Mouse (Mus musculus): Measurements from ENCODE around the gene Oscar.

Gene Oscar

GRCm38 (mm10) chr7:3616057-3616388 lies at the start of gene Oscar:
Oscar (minus strand) TSS chr7:3616157.
- DNase-seq (ENCODE audit: inconsistent ontology term), result no peak

DNA sequence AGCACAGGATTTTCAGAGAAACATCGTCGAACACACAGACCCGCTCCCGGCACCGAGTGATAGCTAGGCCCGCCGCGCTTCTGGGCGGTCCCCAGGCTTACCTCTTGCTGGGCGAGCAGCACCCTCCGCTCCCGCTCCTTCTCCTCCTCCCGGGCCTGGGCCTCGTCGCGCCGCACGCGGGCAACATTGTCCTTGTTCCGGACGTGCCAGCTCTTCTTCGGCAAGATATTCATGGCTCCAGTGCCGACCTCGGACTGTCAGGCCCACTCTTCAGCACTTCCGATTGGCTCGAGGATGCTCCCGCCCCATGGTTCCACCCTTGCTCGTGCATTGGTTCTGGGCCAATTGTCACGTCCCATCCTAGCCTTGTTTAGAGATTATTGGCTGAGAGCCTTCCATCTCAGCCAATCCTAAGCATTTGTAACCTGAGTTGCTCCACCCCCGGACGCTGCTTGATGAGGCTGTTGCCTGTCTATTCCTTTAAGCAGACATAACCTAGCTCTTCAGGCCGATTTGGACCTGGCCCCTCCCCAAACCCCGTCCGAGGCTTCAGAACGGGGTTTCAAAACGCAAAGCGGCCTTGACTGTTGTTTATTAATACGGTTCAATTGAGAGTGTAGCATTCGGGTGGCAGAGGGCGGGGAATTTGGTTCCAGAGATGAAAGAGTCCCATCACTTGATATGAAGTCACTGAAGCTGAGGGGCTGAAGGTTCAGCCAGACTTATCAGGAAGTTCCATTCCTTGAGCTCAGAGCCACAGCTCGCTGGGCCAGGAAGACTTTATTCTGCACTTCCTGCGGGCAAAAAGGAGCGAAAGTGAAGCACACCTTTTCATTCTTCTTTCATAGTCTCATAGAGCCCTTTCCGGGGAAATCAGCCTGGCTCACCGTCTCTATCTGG lies 49.5 kb upstream of the Oscar start, which contains the start of gene Leng1:
Gene Leng1 (minus strand): TSS at position 626 of the 900 bp plus-strand sequence.
- peak; percentile 98 for DNase-seq (ENCODE audit: inconsistent ontology term)

DNA sequence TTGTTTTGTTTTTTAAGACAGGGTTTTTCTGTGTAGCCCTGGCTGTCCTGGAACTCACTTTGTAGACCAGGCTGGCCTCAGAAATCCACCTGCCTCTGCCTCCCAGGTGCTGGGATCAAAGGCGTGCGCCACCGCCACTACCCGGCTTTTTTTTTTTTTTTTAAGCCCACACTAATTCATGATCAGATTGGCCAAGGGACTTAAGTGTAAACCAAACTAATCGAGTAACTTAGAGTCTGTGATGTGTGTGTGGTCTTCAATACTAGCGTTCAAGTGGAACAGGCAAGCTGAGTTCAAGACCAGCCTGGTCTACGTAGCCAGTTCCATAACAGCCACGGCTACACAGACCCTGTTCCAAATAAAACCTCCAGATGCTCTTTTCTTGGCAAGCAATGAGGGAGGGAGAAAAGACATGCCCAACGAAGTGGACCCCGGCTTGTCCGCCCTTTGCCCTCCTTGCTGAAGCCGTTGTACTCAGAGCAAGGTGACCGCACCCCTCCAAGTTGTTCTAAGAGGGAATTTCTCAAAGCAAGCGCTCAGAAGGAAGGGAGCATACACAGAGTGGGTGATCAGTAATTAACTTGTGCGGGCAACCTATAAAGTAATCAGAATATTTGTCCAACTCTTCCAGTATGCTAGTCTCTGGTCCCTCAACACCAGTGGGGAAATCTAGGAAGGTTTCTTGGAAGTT lies 48.7 kb upstream of the Oscar start:
- no peak for DNase-seq (ENCODE audit: inconsistent ontology term)

- no peak for DNase-seq (ENCODE audit: inconsistent ontology term)
Measured at GRCm38 (mm10) chr7:3658578-3658977, 42.6 kb upstream of the Oscar start.

- DNase-seq (ENCODE audit: inconsistent ontology term), result no peak
Measured at GRCm38 (mm10) chr7:3656966-3657365, 41.0 kb upstream of the Oscar start.

DNA sequence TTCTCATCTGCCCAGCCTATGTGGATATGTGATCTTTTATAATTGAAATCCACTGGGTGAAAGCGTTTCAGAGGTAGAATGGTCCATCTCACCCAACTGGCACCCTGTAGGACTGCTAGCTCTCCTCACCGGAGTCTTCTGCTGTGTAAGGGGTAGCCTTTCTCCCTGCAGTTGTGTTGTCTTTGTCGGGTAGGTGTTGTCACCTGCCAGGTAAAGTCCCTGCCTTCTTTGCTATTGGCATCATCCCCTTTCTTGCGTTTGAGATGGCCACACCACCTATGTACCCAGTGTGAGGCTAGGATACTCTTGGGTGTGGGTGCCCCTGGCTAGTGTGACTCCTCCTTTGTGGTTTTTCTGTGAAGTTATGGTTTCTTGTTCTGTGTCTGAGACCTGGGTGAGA lies 30.7 kb upstream of the Oscar start:
- no peak for DNase-seq (ENCODE audit: inconsistent ontology term)

- DNase-seq (ENCODE audit: inconsistent ontology term), result peak; percentile 31
Measured at GRCm38 (mm10) chr7:3646188-3646587, 30.2 kb upstream of the Oscar start.

GRCm38 (mm10) chr7:3645488-3646025 lies 29.6 kb upstream of the Oscar start:
- no peak for DNase-seq (ENCODE audit: inconsistent ontology term)

DNA sequence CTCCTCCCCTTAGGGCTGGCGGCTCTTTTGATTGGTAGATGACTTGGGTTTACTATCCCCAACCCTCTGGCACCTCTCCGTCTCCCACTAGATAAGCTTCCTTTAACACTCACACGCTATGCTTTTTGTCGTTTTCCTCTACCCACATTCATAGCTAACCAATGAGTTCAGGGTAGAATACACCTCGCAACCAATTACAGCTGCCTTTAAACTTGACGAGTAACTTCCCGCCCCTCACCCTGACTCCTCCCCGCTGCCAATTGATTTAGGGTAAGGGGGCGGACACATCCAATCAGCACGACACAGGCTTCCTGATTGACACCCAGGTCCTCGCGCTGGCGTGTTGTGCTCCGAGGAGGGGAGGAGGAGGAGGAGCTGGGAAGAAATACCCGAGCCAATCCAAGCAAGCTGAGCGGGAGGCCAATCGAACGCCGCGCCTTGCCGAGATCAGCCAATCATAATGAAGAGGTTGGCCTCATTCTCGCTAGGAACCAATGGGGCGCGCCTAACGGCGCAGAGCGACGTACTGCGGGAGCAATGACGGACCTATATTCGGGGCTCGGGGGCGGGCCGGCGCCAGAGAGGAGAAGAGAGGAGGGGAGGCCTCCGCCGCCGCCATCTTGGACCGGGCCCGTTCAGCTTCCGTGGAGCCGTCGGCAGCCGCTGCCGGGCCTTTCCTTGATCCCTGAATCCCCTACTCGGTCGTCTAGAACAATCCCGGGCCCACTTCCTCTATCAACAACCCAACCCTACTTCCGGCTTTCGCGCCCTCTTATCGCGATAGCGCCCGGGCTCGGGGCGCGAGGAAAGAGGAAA lies 28.9 kb upstream of the Oscar start, which contains the start of gene Cnot3:
Gene Cnot3 (plus strand): TSS at position 597 of the 816 bp plus-strand sequence.
- DNase-seq (ENCODE audit: inconsistent ontology term), result peak; percentile 100

- DNase-seq (ENCODE audit: inconsistent ontology term), result no peak
Measured at GRCm38 (mm10) chr7:3644348-3644671, 28.4 kb upstream of the Oscar start.

DNA sequence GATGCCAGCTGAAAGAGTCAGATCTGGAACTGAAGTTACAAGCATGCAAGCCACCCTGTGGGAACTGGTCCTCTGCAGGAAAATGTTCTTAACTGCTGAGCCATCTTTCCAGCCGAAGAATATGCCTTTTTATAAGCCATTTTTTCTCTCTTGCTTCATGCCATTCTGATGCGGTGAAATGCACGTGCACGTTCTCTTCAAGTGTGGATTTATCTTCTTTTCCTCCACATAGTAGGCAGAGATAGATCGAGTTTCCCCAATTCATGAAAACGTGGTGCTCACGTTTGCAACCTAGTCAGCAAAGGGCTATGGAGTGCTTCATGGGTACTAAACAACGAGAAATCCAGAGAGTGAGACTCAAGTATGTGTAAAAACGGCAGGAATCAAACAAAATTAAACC lies 27.9 kb upstream of the Oscar start:
- peak; percentile 17 for DNase-seq (ENCODE audit: inconsistent ontology term)

GRCm38 (mm10) chr7:3643412-3643811 lies 27.5 kb upstream of the Oscar start:
- no peak for DNase-seq (ENCODE audit: inconsistent ontology term)

- DNase-seq (ENCODE audit: inconsistent ontology term), result no peak
Measured at GRCm38 (mm10) chr7:3630478-3630815, 14.5 kb upstream of the Oscar start.

GRCm38 (mm10) chr7:3629543-3630477 lies 13.9 kb upstream of the Oscar start, which contains the start of the genes Tfpt and Prpf31:
Tfpt (minus strand) TSS chr7:3629929.
Prpf31 (plus strand) TSS chr7:3629985.
- peak; percentile 92 for DNase-seq (ENCODE audit: inconsistent ontology term)

- no peak for DNase-seq (ENCODE audit: inconsistent ontology term)
Measured at GRCm38 (mm10) chr7:3629030-3629429, 13.1 kb upstream of the Oscar start.

DNA sequence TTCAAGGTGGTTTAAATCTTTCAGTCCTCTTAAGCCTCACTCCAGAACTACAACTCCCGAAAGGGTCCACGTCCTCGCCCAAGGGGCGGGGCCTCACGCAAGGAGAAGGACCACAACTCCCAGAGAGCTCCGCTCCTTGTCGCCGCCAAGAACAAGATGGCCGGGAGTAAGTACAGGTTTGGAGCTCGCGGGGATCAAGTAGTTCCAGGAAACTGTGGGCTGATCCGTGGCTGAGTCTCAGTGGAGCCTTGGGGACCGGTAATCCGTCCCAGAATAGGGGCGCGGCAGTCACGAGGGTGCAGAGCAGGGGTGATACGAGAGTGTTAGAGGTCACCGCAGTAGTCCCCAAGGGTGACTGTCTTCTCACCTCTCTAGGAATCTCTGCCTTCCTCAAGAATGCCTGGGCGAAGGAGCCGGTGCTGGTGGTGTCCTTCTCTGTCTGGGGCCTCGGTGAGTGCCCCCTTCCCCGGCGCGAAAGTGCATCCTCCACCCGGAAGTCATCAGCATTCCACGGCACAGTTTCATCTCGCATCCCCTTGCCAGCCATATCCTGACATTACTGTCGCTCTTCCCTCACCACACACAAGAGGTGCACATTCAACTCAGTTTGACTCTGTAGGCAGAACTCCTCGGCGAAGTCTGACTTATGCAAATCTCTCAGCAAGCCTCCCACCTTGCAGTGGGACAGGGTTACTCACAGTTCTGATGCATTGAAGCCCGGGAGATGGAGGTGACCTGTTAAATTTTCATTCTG lies 1.5 kb upstream of the Oscar start, which contains the start of gene Ndufa3:
Gene Ndufa3 (plus strand): TSS at position 132 of the 754 bp plus-strand sequence.
- peak; percentile 95 for DNase-seq (ENCODE audit: inconsistent ontology term)

DNA sequence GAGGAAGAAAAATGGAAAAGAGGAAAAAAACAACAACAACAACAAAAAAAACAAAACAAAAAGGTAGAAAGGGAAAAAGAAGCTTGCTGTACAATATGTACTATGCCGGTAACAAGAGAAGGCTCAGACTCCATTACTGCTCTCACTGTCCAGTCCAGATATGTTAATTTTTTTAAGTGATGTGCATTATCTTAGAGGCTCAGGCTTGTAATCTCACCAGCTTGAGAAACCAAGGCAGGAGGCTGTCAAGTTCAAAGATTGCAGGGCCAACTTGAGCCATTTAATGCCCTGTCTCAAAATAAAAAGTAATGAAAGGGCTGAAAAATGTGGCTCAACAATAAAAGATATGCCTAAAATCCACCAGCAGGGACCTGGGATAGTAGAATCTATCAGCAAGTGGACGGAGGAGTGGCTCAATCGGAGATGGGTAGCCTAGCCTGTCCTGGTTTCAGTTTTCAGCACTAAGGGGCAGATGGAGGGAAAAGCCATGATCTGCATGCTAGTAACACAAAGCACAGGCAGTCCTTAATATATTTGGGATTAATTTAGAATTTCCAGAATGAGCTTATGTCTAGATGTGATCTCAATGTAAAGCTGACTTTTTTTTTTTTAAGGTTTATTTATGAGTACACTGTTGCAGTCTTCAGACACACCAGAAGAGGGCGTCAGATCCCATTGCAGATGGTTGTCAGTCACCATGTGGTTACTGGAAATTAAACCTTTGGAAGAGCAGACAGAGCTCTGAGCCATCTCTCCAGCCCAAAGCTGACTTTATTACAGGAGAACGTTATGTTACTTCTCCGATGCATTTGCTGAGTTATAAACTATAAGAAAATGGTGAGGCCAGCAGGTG lies 658 bp upstream of the Oscar start:
- DNase-seq (ENCODE audit: inconsistent ontology term), result no peak

GRCm38 (mm10) chr7:3614021-3614420 lies 1.9 kb downstream of the Oscar start:
- no peak for DNase-seq (ENCODE audit: inconsistent ontology term)

GRCm38 (mm10) chr7:3611006-3611405 lies 5.0 kb downstream of the Oscar start:
- no peak for DNase-seq (ENCODE audit: inconsistent ontology term)
